Comparison of ENCODE assay signal across 19 mouse cellular contexts in the genomic region with DNA sequence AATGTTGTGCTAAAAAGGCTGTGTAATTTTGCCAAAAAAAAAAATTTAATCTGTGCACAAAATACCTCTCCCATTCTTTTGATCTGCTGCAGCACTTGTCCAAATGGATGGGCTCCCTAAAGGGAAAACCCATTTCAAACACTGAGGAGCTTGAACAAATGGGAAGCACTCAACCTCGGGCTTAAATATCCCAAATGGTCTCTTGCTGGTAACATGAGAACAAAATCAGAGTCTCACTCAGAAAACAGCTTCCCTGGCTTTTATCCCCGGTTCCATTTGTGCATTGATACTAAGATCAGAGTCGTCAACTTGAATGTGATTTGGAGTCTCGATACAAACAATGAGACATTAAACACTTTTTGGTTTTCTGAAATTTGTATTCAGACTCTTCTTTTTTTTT. TPM values are rescaled to one million over a fixed set of nuclear protein-coding genes. Genes with fewer than 3 reads are reported as not detected.
"Had no signal": no experiment of that assay in that cellular context is flagged by ENCODE, and none has a peak within 500 bp of the region (broad histone marks: within the 10 kb centered on the region; RNA-seq: fewer than 3 reads in every experiment).

No protein-coding gene starts in this region.

- H3K4me3 ChIP-seq: left cerebral cortex, adult 2 months; limb, embryonic 15.5 days; liver, embryonic 12.5 days; midbrain, embryonic 12.5 days; neural tube, embryonic 13.5 days; stomach, embryonic 15.5 days had no signal

- DNase-seq: kidney, adult 8-10 months; kidney, postnatal 25 days; lung, postnatal 10 days; lung, postnatal 4 days; right cerebral cortex, postnatal 14 days; thymus, adult 2 months; thymus, postnatal 25 days had no signal

- H3K4me2 ChIP-seq: limb, embryonic 15.5 days; liver, embryonic 12.5 days; lung, embryonic 14.5 days; midbrain, embryonic 12.5 days; neural tube, embryonic 13.5 days; stomach, embryonic 15.5 days had no signal

- H3K9me3 ChIP-seq: limb, embryonic 15.5 days; liver, embryonic 12.5 days; midbrain, embryonic 12.5 days; neural tube, embryonic 13.5 days; stomach, embryonic 15.5 days had no signal

- H3K4me1 ChIP-seq: limb, embryonic 15.5 days; liver, embryonic 12.5 days; midbrain, embryonic 12.5 days; neural tube, embryonic 13.5 days; stomach, embryonic 15.5 days had no signal

- H3K27ac ChIP-seq: left cerebral cortex, adult 2 months; limb, embryonic 15.5 days; liver, embryonic 12.5 days; midbrain, embryonic 12.5 days; neural tube, embryonic 13.5 days; stomach, embryonic 15.5 days had no signal

- H3K27me3 ChIP-seq: limb, embryonic 15.5 days; liver, embryonic 12.5 days; midbrain, embryonic 12.5 days; neural tube, embryonic 13.5 days; stomach, embryonic 15.5 days had no signal

- H3K9ac ChIP-seq: limb, embryonic 15.5 days; liver, embryonic 12.5 days; lung, embryonic 14.5 days; midbrain, embryonic 12.5 days; neural tube, embryonic 13.5 days; stomach, embryonic 15.5 days had no signal

- ATAC-seq: liver, embryonic 12.5 days had no signal

- H3K36me3 ChIP-seq: limb, embryonic 15.5 days; liver, embryonic 12.5 days; midbrain, embryonic 12.5 days; neural tube, embryonic 13.5 days; stomach, embryonic 15.5 days had no signal

RNA-seq across cellular contexts. Expression of gene Zpld1, which starts 59.9 kb away (rescaled TPM):
- total RNA-seq: megakaryocyte, adult 5-6 weeks; monocyte, adult 5-6 weeks had no signal
- polyA plus RNA-seq: liver, embryonic 12.5 days; liver, embryonic 16.5 days; spleen, adult 2 months; thymus, adult 2 months; urinary bladder, adult 2 months had no signal
